Mouse (Mus musculus): ENCODE results near the gene Ube2f. TPM values are rescaled to one million over a fixed set of nuclear protein-coding genes. Genes with fewer than 3 reads are reported as not detected.
A peak's percentile ranks its signal among the peaks of the same experiment; 100 is the strongest.

The Ube2f gene
- polyA plus RNA-seq, 1 experiment from 2014 or later: 73.8 TPM

DNA sequence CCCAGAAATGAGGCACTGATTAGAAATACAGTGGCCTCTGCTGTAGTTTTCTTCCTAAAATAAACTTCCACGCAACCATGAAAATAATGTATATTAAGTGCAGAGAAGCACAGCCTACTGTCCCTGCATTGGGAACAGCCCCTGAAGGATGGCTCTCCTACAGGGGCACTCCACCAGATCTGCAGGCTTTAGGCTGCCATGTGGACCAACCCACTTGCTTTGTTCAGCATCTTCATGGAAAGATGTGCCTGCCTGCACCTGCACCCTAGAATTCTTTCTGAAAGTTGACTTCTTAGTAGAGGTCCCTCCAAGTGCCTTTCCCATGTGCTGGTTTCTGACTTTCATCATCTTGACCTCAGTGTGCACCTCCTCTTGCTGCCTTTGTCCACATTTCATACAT is 34.8 kb upstream of the Ube2f start:
- WGBS: 90% methylated on average over 1 of the region's 1 CpGs
- H3K4me2 ChIP-seq: no peak overlapping the region
- H3K27ac ChIP-seq: no peak overlapping the region
- H3K36me3 ChIP-seq: no peaks in the 10 kb centered on the region
- ATAC-seq (ENCODE audit: insufficient number of reproducible peaks, insufficient read depth, low FRiP score, low TSS enrichment, low read depth): no peak
- H3K27me3 ChIP-seq: no peaks in the 10 kb centered on the region
- H3K9ac ChIP-seq: no peak overlapping the region
- no peak overlapping the region for H3K4me3 ChIP-seq
- peaks cover 31% of the 10 kb centered on the region for H3K4me1 ChIP-seq
- H3K9me3 ChIP-seq: no peaks in the 10 kb centered on the region

GRCm38 (mm10) chr1:91215981-91216380 is 34.1 kb upstream of the Ube2f start:
- Histone ChIP-seq H3K27ac (peak overlapping the region; percentile 52), H3K9ac (no peak overlapping the region), H3K4me2 (no peak overlapping the region), H3K4me3 (no peak overlapping the region), H3K4me1 (peaks cover 28% of the 10 kb centered on the region), H3K27me3 (no peaks in the 10 kb centered on the region), H3K36me3 (no peaks in the 10 kb centered on the region), H3K9me3 (no peaks in the 10 kb centered on the region)
- WGBS: 40% methylated on average over 1 of the region's 1 CpGs
- no peak for ATAC-seq (ENCODE audit: insufficient number of reproducible peaks, insufficient read depth, low FRiP score, low TSS enrichment, low read depth)

GRCm38 (mm10) chr1:91216504-91217267 is 33.4 kb upstream of the Ube2f start:
- H3K36me3 ChIP-seq: no peaks in the 10 kb centered on the region
- 46% methylated on average over 10 of the region's 10 CpGs for WGBS
- H3K4me3 ChIP-seq: no peak overlapping the region
- H3K4me1 ChIP-seq: peaks cover 22% of the 10 kb centered on the region
- no peak for ATAC-seq (ENCODE audit: insufficient number of reproducible peaks, insufficient read depth, low FRiP score, low TSS enrichment, low read depth)
- H3K9me3 ChIP-seq: no peaks in the 10 kb centered on the region
- H3K9ac ChIP-seq: no peak overlapping the region
- H3K27ac ChIP-seq: peak overlapping the region; percentile 52
- no peak overlapping the region for H3K4me2 ChIP-seq
- no peaks in the 10 kb centered on the region for H3K27me3 ChIP-seq

DNA sequence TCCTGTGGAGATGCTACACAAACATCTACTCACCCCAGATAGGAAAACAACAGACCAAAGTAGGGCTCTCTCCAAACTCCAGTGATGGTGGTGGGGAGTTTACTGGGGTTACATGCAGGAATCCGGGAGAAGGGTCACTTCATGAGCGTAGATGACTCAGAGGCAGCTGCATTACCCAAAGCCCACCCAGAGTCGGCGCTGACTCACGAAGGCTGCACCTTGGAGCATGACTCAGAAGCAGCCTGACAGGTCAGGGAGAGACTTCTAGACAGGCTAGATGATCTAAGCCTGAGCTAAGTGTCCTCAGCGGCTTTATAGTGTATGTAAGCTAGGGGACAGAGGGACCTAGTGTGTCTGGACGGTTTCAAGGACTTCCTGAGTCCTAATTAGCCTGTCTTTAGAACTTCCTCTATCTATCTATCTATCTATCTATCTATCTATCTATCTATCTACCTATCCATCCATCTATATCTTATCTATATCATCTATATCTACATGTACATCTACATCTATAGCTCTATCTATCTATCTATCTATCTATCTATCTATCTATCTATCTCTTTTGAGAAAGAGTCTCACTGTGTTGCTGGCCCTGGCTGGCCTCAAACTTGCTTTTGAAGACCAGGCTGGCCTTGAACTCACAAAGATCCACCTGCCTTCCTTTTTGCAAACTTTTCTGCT is 30.3 kb upstream of the Ube2f start:
- no peak for ATAC-seq (ENCODE audit: insufficient number of reproducible peaks, insufficient read depth, low FRiP score, low TSS enrichment, low read depth)
- H3K4me1 ChIP-seq: peaks cover 15% of the 10 kb centered on the region
- no peak overlapping the region for H3K27ac ChIP-seq
- H3K4me3 ChIP-seq: no peak overlapping the region
- H3K36me3 ChIP-seq: no peaks in the 10 kb centered on the region
- WGBS: 85% methylated on average over 7 of the region's 7 CpGs
- no peaks in the 10 kb centered on the region for H3K27me3 ChIP-seq
- H3K9me3 ChIP-seq: no peaks in the 10 kb centered on the region
- H3K4me2 ChIP-seq: no peak overlapping the region
- no peak overlapping the region for H3K9ac ChIP-seq

GRCm38 (mm10) chr1:91220322-91220672 is 29.8 kb upstream of the Ube2f start:
- Histone ChIP-seq H3K4me1 (peaks cover 12% of the 10 kb centered on the region), H3K27ac (no peak overlapping the region), H3K9ac (no peak overlapping the region), H3K4me2 (no peak overlapping the region), H3K27me3 (no peaks in the 10 kb centered on the region), H3K4me3 (no peak overlapping the region), H3K36me3 (no peaks in the 10 kb centered on the region), H3K9me3 (no peaks in the 10 kb centered on the region)
- no peak for ATAC-seq (ENCODE audit: insufficient number of reproducible peaks, insufficient read depth, low FRiP score, low TSS enrichment, low read depth)
- 78% methylated on average over 3 of the region's 3 CpGs for WGBS

- ATAC-seq (ENCODE audit: insufficient number of reproducible peaks, insufficient read depth, low FRiP score, low TSS enrichment, low read depth): no peak
- 66% methylated on average over 4 of the region's 4 CpGs for WGBS
These were observed 23.5 kb upstream of the Ube2f start for GRCm38 (mm10) chr1:91226562-91226961.

GRCm38 (mm10) chr1:91227381-91228054 is 22.6 kb upstream of the Ube2f start:
- no peak for ATAC-seq (ENCODE audit: insufficient number of reproducible peaks, insufficient read depth, low FRiP score, low TSS enrichment, low read depth)

More at GRCm38 (mm10) chr1:91226562-91226961, 23.5 kb upstream of the Ube2f start:
- H3K9me3 ChIP-seq: no peaks in the 10 kb centered on the region
- no peak overlapping the region for H3K9ac ChIP-seq
- H3K27ac ChIP-seq: peak overlapping the region; percentile 79; the same call in 1 of the 2 replicates
- no peaks in the 10 kb centered on the region for H3K36me3 ChIP-seq
- peaks cover 14% of the 10 kb centered on the region for H3K4me1 ChIP-seq
- H3K4me3 ChIP-seq: no peak overlapping the region
- no peaks in the 10 kb centered on the region for H3K27me3 ChIP-seq
- H3K4me2 ChIP-seq: no peak overlapping the region

DNA sequence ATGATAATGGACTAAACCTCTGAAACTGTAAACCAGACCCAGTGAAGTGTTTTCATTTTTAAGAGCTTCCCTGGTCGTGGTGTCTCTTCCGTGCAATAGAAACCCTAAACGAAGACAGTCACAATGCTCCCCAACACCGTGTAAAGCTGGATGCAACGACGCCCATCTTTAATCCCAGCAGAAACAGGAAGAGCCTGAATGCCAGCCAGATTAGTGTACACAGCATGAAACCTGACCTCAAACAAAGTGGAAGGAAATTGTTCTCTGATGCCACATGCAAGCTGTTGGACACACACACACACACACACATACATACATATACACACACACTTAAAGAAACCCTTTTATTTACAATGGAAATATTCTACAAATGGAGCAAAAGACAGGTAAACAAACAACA is 19.0 kb upstream of the Ube2f start:
- Histone ChIP-seq H3K4me3 (no peak overlapping the region), H3K27ac (no peak overlapping the region), H3K9ac (no peak overlapping the region), H3K4me1 (peaks cover 14% of the 10 kb centered on the region), H3K27me3 (no peaks in the 10 kb centered on the region), H3K4me2 (no peak overlapping the region), H3K9me3 (no peaks in the 10 kb centered on the region), H3K36me3 (no peaks in the 10 kb centered on the region)
- 54% methylated on average over 6 of the region's 6 CpGs for WGBS
- ATAC-seq (ENCODE audit: insufficient number of reproducible peaks, insufficient read depth, low FRiP score, low TSS enrichment, low read depth): no peak

More at GRCm38 (mm10) chr1:91227381-91228054, 22.6 kb upstream of the Ube2f start:
- H3K4me1 ChIP-seq: peaks cover 14% of the 10 kb centered on the region
- H3K36me3 ChIP-seq: no peaks in the 10 kb centered on the region
- H3K4me3 ChIP-seq: no peak overlapping the region
- H3K27ac ChIP-seq: peak overlapping the region; percentile 79
- no peaks in the 10 kb centered on the region for H3K27me3 ChIP-seq
- no peak overlapping the region; the same call in 1 of the 2 replicates for H3K9ac ChIP-seq
- 32% methylated on average over 15 of the region's 15 CpGs for WGBS
- H3K4me2 ChIP-seq: no peak overlapping the region
- no peaks in the 10 kb centered on the region for H3K9me3 ChIP-seq

- no peak for ATAC-seq (ENCODE audit: insufficient number of reproducible peaks, insufficient read depth, low FRiP score, low TSS enrichment, low read depth)
- no peaks in the 10 kb centered on the region for H3K36me3 ChIP-seq
- H3K4me2 ChIP-seq: no peak overlapping the region
- WGBS: 64% methylated on average over 5 of the region's 5 CpGs
- H3K27ac ChIP-seq: no peak overlapping the region
- H3K9ac ChIP-seq: no peak overlapping the region
- H3K27me3 ChIP-seq: no peaks in the 10 kb centered on the region
- H3K4me3 ChIP-seq: no peak overlapping the region
- H3K9me3 ChIP-seq: no peaks in the 10 kb centered on the region
- peaks cover 14% of the 10 kb centered on the region for H3K4me1 ChIP-seq
These were observed 18.2 kb upstream of the Ube2f start for GRCm38 (mm10) chr1:91231896-91232295.

- H3K9ac ChIP-seq: no peak overlapping the region
- H3K27me3 ChIP-seq: no peaks in the 10 kb centered on the region
- no peak overlapping the region for H3K4me3 ChIP-seq
- H3K4me1 ChIP-seq: no peaks in the 10 kb centered on the region
- no peak overlapping the region for H3K27ac ChIP-seq
- H3K4me2 ChIP-seq: no peak overlapping the region
- no peaks in the 10 kb centered on the region for H3K36me3 ChIP-seq
- H3K9me3 ChIP-seq: no peaks in the 10 kb centered on the region
- ATAC-seq (ENCODE audit: insufficient number of reproducible peaks, insufficient read depth, low FRiP score, low TSS enrichment, low read depth): no peak
- 80% methylated on average over 5 of the region's 5 CpGs for WGBS
These were observed 14.7 kb upstream of the Ube2f start for GRCm38 (mm10) chr1:91235395-91235794.

- no peak overlapping the region for H3K9ac ChIP-seq
- no peaks in the 10 kb centered on the region for H3K36me3 ChIP-seq
- no peak for ATAC-seq (ENCODE audit: insufficient number of reproducible peaks, insufficient read depth, low FRiP score, low TSS enrichment, low read depth)
- H3K4me3 ChIP-seq: no peak overlapping the region
- no peaks in the 10 kb centered on the region for H3K9me3 ChIP-seq
- no peak overlapping the region for H3K27ac ChIP-seq
- no peaks in the 10 kb centered on the region for H3K27me3 ChIP-seq
- H3K4me1 ChIP-seq: no peaks in the 10 kb centered on the region
- no peak overlapping the region for H3K4me2 ChIP-seq
- WGBS: 76% methylated on average over 6 of the region's 6 CpGs
These were observed 12.4 kb upstream of the Ube2f start for GRCm38 (mm10) chr1:91237676-91238075.

GRCm38 (mm10) chr1:91239112-91239511 is 11.0 kb upstream of the Ube2f start:
- 12% methylated on average over 5 of the region's 5 CpGs for WGBS
- no peak for ATAC-seq (ENCODE audit: insufficient number of reproducible peaks, insufficient read depth, low FRiP score, low TSS enrichment, low read depth)

More at GRCm38 (mm10) chr1:91239112-91239511, 11.0 kb upstream of the Ube2f start:
- Histone ChIP-seq H3K36me3 (no peaks in the 10 kb centered on the region), H3K4me2 (no peak overlapping the region), H3K27me3 (no peaks in the 10 kb centered on the region), H3K4me1 (no peaks in the 10 kb centered on the region), H3K9me3 (no peaks in the 10 kb centered on the region), H3K4me3 (no peak overlapping the region), H3K27ac (no peak overlapping the region), H3K9ac (no peak overlapping the region)

All from embryonic facial prominence, embryonic 13.5 days (tissue).